Mouse (Mus musculus) adrenal gland, postnatal 25 days (tissue): ENCODE measurements at regions not wholly inside any gene's neighbourhood (a gene's known extent, or its start where the extent isn't known, plus 50 kb on each side); places are given as distances from the start of the nearest gene placed in this dataset.

Source experiments
- DNase-seq: peaks from one replicate; pipeline ENCODE4 v3.0.0; 2021; ENCODE audit warnings: mixed read lengths

DNA sequence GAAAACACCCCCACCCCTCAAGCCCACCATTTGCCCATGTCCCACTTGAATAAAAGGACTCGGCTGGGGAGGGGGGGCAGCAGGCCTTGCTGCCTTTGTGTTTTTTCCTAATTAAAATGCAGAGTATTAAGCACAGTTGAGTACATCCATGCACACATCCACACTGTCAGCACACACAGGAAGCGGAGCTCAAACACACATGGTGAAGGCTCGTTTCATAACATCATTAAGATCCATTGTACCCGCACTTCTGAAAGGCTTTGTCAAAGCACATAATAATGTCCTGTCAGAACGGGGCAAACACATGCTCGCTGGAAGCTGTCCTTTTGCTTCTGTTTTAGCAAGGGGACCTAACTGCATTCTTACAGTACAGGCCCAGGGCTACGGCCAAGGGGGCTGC lies 75.3 kb upstream of the Arhgap21 start:
- no peak for DNase-seq

DNA sequence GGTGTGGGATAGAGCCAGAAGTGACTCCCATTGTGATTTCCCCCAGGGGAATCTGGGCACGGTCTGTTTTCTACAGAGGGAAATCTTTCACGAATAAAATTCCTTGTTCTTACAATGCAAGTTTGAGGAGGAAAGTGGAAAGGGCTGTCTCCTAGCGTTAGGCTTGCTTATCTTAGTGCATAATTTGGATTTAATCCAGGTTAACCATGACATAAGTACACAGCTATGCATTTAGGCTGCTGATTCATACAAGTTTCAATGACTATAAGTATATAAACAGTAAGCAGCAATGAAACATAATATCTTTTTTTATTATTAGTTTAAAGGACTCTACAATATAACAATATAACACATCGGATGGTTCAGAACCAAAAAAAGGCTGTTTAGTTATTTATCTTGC lies 74.6 kb upstream of the Arhgap21 start:
- no peak for DNase-seq

DNA sequence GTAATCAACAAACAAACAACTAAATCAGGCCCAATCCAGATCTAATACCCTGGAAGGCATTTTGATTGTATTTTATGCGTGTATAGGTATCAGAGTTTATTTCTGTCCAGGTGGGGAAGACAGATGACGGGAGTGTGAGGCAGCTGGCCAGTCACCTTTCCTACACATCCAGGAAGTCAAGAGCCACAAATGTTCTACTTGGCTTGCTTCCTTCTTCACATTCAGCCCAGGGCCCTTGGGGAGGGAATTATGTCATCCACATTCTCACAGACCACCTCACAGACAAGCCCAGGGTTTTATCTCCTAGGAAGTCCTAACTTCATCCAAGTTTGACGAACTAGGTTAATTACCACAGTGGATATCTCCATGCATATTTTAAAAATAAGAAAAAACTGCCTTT lies 68.9 kb upstream of the Arhgap21 start:
- DNase-seq, result no peak

DNA sequence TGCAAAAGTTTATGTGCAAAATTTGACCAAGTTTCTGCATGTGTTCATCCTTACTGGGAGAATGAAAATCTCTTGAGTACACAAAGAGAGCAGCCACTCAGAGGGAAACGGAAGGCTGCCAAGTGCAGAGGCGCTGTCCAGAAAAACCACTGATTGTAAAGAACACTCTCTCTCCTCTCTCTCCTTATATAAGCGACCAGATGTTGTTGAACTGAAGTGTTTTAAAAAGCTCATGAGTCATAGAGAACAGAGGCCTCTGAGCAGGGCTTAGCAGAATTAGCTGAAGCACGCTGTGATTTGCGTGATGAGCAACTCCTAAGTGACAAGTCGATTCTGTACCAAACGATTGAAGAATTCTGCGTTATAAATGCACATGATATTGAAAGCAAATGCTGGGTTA lies 68.5 kb upstream of the Arhgap21 start:
- no peak for DNase-seq

DNA sequence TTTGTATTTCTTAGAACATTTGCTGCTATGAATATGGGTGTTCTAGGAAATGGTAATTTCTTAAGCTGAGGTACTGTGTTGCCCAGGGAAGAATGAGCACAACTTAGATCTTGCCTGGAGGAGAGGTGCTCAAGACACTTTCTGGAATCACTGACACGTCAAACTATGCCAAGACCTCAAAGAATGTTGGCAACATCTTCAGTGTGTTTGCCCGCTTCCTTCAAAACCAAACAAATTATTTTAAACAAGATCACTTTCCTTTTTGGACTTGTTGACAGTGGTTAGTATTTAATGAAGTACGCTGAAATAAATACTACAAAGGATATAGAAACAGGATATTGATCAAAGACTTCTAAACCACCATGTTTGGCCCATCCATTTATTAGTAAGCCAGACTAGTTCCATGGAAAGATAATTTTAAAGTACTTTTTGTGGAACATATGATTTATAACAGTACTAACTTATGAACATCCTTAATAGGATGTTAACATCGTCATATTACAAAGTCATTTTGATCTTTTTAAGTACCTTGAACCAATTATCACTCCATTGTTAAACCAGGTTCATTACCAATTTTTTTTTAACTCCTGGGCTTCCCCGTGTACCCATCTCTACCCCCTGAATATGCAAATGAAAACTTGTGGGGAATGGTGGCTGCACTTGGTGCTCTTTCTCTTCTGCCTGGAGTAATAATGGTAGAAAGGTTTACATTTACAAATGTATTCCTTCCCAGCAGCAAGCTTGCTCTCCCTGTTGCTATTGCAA lies 67.4 kb upstream of the Arhgap21 start:
- DNase-seq, result no peak

DNA sequence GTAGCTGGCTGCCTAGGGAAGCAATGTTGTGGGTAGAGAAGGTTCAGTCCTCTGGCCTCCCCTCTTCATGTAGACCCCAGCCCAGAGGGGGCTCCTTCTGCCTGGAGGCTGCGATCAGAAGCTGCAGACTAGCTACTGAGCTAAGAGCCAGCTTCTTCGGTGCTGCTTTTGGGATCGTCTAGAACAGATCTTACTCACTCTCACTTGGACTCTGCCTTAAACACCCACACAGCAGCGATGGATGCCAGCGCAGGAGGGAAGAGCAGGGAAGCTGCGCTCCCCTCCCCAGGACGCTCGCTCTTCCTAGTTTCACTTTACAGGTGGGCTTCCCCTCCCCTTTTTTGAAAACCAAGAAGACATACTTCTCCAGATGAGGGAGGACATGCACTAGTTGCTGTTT lies 66.0 kb upstream of the Arhgap21 start:
- DNase-seq, result no peak

DNA sequence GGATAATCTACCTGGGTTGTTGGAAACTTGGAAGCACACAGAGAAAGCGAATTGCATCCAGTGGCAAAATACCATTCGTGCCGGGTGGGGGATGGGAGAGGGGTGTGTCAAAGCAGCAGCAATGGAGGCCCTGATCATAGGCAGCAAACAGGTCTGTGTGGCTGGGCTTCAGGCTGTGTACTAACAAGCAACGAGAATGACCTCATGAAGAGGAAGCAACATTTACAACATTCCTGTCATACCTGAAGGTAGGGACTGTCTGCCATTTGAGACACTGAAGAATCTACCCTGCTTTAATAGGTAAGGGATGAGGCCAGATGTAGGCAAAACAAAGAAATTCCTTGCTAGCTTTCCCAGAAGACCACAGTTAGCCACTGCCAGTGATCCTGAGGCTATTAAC lies 62.0 kb upstream of the Arhgap21 start:
- DNase-seq, result no peak

DNA sequence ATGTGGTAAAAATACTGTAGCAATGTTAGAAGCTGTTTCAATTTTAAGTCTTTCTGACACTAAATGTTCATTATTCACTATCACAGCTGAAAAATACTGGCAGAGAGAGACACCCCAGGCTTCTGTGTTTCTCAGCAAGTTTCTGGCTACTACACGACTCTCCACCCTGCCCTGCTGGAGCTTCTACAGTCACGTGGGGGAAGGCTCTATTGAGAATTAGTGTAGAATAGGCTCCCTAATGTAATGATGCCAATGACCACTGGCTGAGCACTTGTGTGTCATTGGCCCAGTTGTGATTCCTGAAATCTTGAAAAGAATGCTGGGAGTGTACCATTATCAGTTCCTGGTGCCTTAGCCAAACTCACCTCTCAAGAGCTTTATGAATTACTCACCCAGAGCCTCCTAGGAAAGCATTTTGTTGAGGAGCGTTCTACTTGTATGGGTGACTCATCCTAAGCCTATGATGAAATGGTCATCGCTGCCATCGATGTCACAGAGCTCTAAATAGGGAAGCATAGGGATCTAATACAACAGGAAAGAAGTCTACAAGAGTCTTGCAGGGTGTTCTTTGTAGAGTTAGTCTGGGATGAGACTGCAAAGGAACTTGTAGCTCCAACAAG lies 60.8 kb upstream of the Arhgap21 start:
- DNase-seq, result no peak

DNA sequence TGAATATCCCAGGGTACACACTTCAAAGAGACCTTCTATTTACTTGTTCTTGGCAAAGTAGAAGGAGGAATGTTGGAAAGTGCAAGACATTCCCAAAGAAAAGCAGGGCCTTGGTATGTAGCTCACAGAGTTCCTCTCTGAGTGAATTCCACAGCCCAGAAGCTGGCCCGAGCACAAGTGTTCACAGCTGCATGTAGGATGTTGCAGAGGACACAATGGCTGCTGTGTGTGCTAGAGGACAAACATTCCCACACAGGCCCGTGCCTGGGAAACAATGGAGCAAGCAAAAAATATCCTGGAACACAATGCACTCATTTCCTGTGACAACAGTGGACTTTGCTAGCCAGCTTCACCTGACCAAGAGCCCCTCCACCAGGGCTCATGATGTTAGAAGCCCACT lies 59.9 kb upstream of the Arhgap21 start:
- DNase-seq, result no peak

DNA sequence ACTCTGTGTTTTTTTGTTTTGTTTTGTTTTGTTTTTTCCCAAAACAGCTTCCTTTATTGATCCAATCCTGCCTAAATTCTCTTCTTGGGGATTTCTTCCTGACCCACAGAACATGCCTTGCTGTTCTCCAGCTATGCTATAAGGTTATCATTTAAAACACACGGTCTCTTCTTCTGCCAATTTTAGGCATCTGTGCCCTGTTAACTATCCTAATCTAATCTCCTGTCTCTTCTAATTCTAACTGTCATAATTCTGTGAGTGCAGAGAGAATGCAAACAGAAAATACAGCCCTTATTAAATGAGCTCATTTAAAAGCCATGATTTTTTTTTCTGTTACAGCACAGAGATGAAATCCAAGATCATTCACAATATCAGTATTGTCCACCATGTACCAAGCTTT lies 49.9 kb upstream of the Arhgap21 start:
- DNase-seq, result no peak
